Mouse (Mus musculus) kidney, embryonic 14.5 days (tissue): Measurements from ENCODE around the gene Topbp1. TPM values are rescaled to one million over a fixed set of nuclear protein-coding genes. Genes with fewer than 3 reads are reported as not detected.

Experiments
- ATAC-seq: fragments of 200-750 bp; cut with Nextera tagmentation; 2 replicates; pipeline ENCODE4 v1.8.0; 2017; ENCODE audit warnings: moderate number of reproducible peaks, mild to moderate bottlenecking, moderate TSS enrichment, moderate library complexity; ENCODE audit not compliant: low FRiP score, low TSS enrichment
- H3K27ac ChIP-seq: fragments of 300-500 bp; sonication (generic); 2 replicates; pipeline ENCODE4 v1.5.1; 2014; ENCODE audit warnings: low read depth, mild to moderate bottlenecking, low read length, moderate library complexity, mixed read lengths
- H3K27me3 ChIP-seq: fragments of 300-500 bp; sonication (generic); 2 replicates; pipeline ENCODE4 v1.6.1; 2014; ENCODE audit warnings: mild to moderate bottlenecking, low read length; ENCODE audit not compliant: control insufficient read depth, insufficient read depth
- H3K36me3 ChIP-seq: fragments of 300-500 bp; sonication (generic); 2 replicates; pipeline ENCODE4 v1.6.1; 2014; ENCODE audit warnings: low read length, mixed read lengths; ENCODE audit not compliant: control insufficient read depth, insufficient read depth
- H3K4me1 ChIP-seq: fragments of 300-500 bp; sonication (generic); 2 replicates; pipeline ENCODE4 v1.6.1; 2014; ENCODE audit warnings: low read length, mixed read lengths; ENCODE audit not compliant: control insufficient read depth, insufficient read depth
- H3K4me2 ChIP-seq: fragments of 300-500 bp; sonication (generic); replicated peaks from 2 replicates; pipeline ENCODE4 v1.6.1; 2014; ENCODE audit warnings: low read depth, mild to moderate bottlenecking, low read length
- H3K4me3 ChIP-seq: fragments of 300-500 bp; sonication (generic); 2 replicates; pipeline ENCODE4 v1.5.1; 2014; ENCODE audit warnings: mild to moderate bottlenecking, low read length
- H3K9ac ChIP-seq: fragments of 300-500 bp; sonication (generic); 2 replicates; pipeline ENCODE4 v1.6.1; 2014; ENCODE audit warnings: low read depth, mild to moderate bottlenecking, low read length, moderate library complexity
- H3K9me3 ChIP-seq: fragments of 300-500 bp; sonication (generic); 2 replicates; pipeline ENCODE4 v1.6.1; 2016; ENCODE audit warnings: low read length; ENCODE audit not compliant: control insufficient read depth
- WGBS: fragments of 180-500 bp; shearing (Covaris S2); extraction: QIAGEN DNeasy Blood & Tissue Kit; methylation state at CpG from one replicate; pipeline ENCODE4 v1.1.7; 2014; 5-methylcytosine and 5-hydroxymethylcytosine counted together
- polyA plus RNA-seq: library from polyadenylated mRNA; unstranded; fragments of >200 nt; fragmentation: Nextera tagmentation; extraction: Ambion mirVana; gene quantifications from 2 replicates; pipeline ENCODE4 v1.2.1, GENCODE M21; 2014

The Topbp1 gene
- polyA plus RNA-seq, 1 experiment from 2014 or later, result 91.9 TPM

- ATAC-seq, result no peak
Measured at GRCm38 (mm10) chr9:103288489-103289180, 16.4 kb upstream of the Topbp1 start.

GRCm38 (mm10) chr9:103294507-103294906 is 10.5 kb upstream of the Topbp1 start:
- no peak for ATAC-seq
- Histone ChIP-seq H3K4me2 (no peak overlapping the region), H3K27ac (no peak overlapping the region), H3K27me3 (no peaks in the 10 kb centered on the region), H3K4me1 (no peaks in the 10 kb centered on the region), H3K36me3 (no peaks in the 10 kb centered on the region), H3K9me3 (no peaks in the 10 kb centered on the region), H3K4me3 (no peak overlapping the region), H3K9ac (no peak overlapping the region)
- WGBS, result 93% methylated on average over 2 of the region's 2 CpGs

More at GRCm38 (mm10) chr9:103288489-103289180, 16.4 kb upstream of the Topbp1 start:
- Histone ChIP-seq H3K9ac (no peak overlapping the region), H3K27ac (no peak overlapping the region), H3K36me3 (no peaks in the 10 kb centered on the region), H3K9me3 (no peaks in the 10 kb centered on the region), H3K4me3 (no peak overlapping the region), H3K4me2 (no peak overlapping the region), H3K4me1 (no peaks in the 10 kb centered on the region), H3K27me3 (no peaks in the 10 kb centered on the region)
- 88% methylated on average over 13 of the region's 13 CpGs for WGBS

GRCm38 (mm10) chr9:103301086-103301485 is 3.9 kb upstream of the Topbp1 start:
- no peak overlapping the region for H3K4me3 ChIP-seq
- H3K4me1 ChIP-seq, result no peaks in the 10 kb centered on the region
- 93% methylated on average over 8 of the region's 8 CpGs for WGBS
- no peak overlapping the region for H3K9ac ChIP-seq
- no peaks in the 10 kb centered on the region for H3K27me3 ChIP-seq
- no peak overlapping the region for H3K27ac ChIP-seq
- no peak for ATAC-seq
- H3K9me3 ChIP-seq, result no peaks in the 10 kb centered on the region
- no peaks in the 10 kb centered on the region for H3K36me3 ChIP-seq
- H3K4me2 ChIP-seq, result no peak overlapping the region

- H3K9me3 ChIP-seq, result no peaks in the 10 kb centered on the region
- no peak overlapping the region for H3K27ac ChIP-seq
- ATAC-seq, result no peak
- no peaks in the 10 kb centered on the region for H3K27me3 ChIP-seq
- H3K4me2 ChIP-seq, result no peak overlapping the region
- peaks cover 9% of the 10 kb centered on the region; the same call in 1 of the 2 replicates for H3K4me1 ChIP-seq
- H3K4me3 ChIP-seq, result no peak overlapping the region
- H3K9ac ChIP-seq, result no peak overlapping the region
- H3K36me3 ChIP-seq, result peaks cover 5% of the 10 kb centered on the region
- WGBS, result 78% methylated on average over 4 of the region's 4 CpGs
Measured at GRCm38 (mm10) chr9:103302239-103302638, 2.8 kb upstream of the Topbp1 start.

- no peaks in the 10 kb centered on the region for H3K9me3 ChIP-seq
- H3K27me3 ChIP-seq, result no peaks in the 10 kb centered on the region
- H3K9ac ChIP-seq, result no peak overlapping the region
- 0 out of 2 replicates have a peak, but pooled peaks have one; percentile 18 for ATAC-seq
- H3K36me3 ChIP-seq, result peaks cover 8% of the 10 kb centered on the region
- H3K4me2 ChIP-seq, result no peak overlapping the region
- peaks cover 9% of the 10 kb centered on the region; the same call in 1 of the 2 replicates for H3K4me1 ChIP-seq
- WGBS, result 64% methylated on average over 3 of the region's 3 CpGs
- no peak overlapping the region for H3K4me3 ChIP-seq
- no peak overlapping the region for H3K27ac ChIP-seq
Measured at GRCm38 (mm10) chr9:103302666-103303065, 2.3 kb upstream of the Topbp1 start.

- ATAC-seq, result peak; percentile 75; the same call in 1 of the 2 replicates
- Histone ChIP-seq H3K36me3 (peaks cover 34% of the 10 kb centered on the region), H3K4me3 (peak overlapping the region; percentile 96), H3K4me2 (peak overlapping the region; percentile 73), H3K9ac (peak overlapping the region; percentile 95), H3K27me3 (no peaks in the 10 kb centered on the region), H3K9me3 (no peaks in the 10 kb centered on the region), H3K4me1 (peaks cover 9% of the 10 kb centered on the region; the same call in 1 of the 2 replicates), H3K27ac (peak overlapping the region; percentile 88)
- under 1% methylated on average over 34 of the region's 40 CpGs for WGBS
Measured at GRCm38 (mm10) chr9:103305332-103306041, 472 bp downstream of the Topbp1 start.

GRCm38 (mm10) chr9:103309832-103310231 is 4.8 kb downstream of the Topbp1 start:
- Histone ChIP-seq H3K4me2 (no peak overlapping the region), H3K9me3 (no peaks in the 10 kb centered on the region), H3K4me3 (no peak overlapping the region), H3K27ac (no peak overlapping the region), H3K9ac (no peak overlapping the region), H3K36me3 (peaks cover 72% of the 10 kb centered on the region), H3K4me1 (peaks cover 9% of the 10 kb centered on the region; the same call in 1 of the 2 replicates), H3K27me3 (no peaks in the 10 kb centered on the region)
- no peak for ATAC-seq
- WGBS, result 85% methylated on average over 6 of the region's 6 CpGs

GRCm38 (mm10) chr9:103324678-103325077 is 19.7 kb downstream of the Topbp1 start:
- Histone ChIP-seq H3K9ac (no peak overlapping the region), H3K27me3 (no peaks in the 10 kb centered on the region), H3K4me3 (no peak overlapping the region), H3K4me1 (no peaks in the 10 kb centered on the region), H3K27ac (no peak overlapping the region), H3K9me3 (no peaks in the 10 kb centered on the region), H3K36me3 (peaks cover 97% of the 10 kb centered on the region), H3K4me2 (no peak overlapping the region)
- 90% methylated on average over 1 of the region's 2 CpGs for WGBS
- no peak for ATAC-seq

GRCm38 (mm10) chr9:103326449-103326848 is 21.4 kb downstream of the Topbp1 start:
- 82% methylated on average over 9 of the region's 9 CpGs for WGBS
- Histone ChIP-seq H3K4me2 (no peak overlapping the region), H3K9me3 (no peaks in the 10 kb centered on the region), H3K4me3 (no peak overlapping the region), H3K36me3 (peaks cover 96% of the 10 kb centered on the region), H3K27me3 (no peaks in the 10 kb centered on the region), H3K27ac (no peak overlapping the region), H3K4me1 (no peaks in the 10 kb centered on the region), H3K9ac (no peak overlapping the region)
- ATAC-seq, result no peak
